Mouse (Mus musculus) embryonic fibroblast, embryonic 13.5 days (primary cell): Measurements from ENCODE around the gene Setd6.

Experiments
- CTCF ChIP-seq: IDR thresholded peaks from 2 replicates; pipeline ENCODE4 v1.5.1; 2011; ENCODE audit warnings: mild to moderate bottlenecking, control low read depth, low read length, moderate library complexity, borderline replicate concordance; ENCODE audit not compliant: insufficient read depth
- POLR2A ChIP-seq: IDR thresholded peaks from 2 replicates; pipeline ENCODE4 v1.6.1; 2011; ENCODE audit warnings: low read depth, mild to moderate bottlenecking, control low read depth, low read length, moderate library complexity

DNA sequence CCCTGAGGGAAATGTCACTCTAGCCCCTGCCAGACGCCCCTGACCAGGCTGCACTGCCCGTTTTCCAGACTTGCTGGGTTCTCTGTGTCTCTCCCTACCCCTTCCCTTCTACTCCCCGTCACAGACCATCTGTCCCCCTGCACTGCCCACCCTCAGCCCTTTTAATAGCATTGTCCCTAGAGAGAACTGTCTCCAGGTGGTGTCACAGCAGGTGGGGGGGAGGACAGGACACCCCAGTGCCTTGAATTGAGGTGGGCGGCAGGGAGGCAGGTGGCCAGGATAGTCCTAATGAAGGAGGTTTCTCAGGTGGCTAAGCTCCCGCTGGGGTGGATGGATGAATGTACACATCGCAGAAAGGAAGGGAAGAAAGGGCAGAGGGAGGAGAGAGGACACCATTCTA lies 21.1 kb upstream of the Setd6 start:
- no peak for TF ChIP-seq CTCF
- TF ChIP-seq POLR2A: no peak
